Mouse (Mus musculus): ENCODE results near the gene Nxnl1. TPM values are rescaled to one million over a fixed set of nuclear protein-coding genes. Genes with fewer than 3 reads are reported as not detected.

Gene Nxnl1
- total RNA-seq, 1 experiment = not detected

- H3K4me3 ChIP-seq (ENCODE audit: insufficient read depth in 1 of 2, low read depth in 1 of 2, low read length in 2 of 2, poor library complexity in 1 of 2, severe bottlenecking in 1 of 2) = no peak overlapping the region
- H3K36me3 ChIP-seq (ENCODE audit: control insufficient read depth, insufficient read depth, low read length, poor library complexity, severe bottlenecking) = peaks cover 5% of the 10 kb centered on the region; the same call in 1 of the 2 replicates
- H3K9ac ChIP-seq (ENCODE audit: insufficient read depth, low read depth, low read length, poor library complexity, severe bottlenecking) = no peak overlapping the region
- no peaks in the 10 kb centered on the region for H3K9me3 ChIP-seq (ENCODE audit: control insufficient read depth, insufficient read depth, low read depth, low read length)
- 0 out of 4 replicates have a peak, but pooled peaks cover 0 to 3% of the 10 kb centered on the region in 2 experiments for H3K4me1 ChIP-seq (ENCODE audit: control insufficient read depth in 2 of 2, insufficient read depth in 2 of 2, low read length in 2 of 2, poor library complexity in 1 of 2)
- DNase-seq (ENCODE audit: low read depth, low spot score) = no peak
- H3K27ac ChIP-seq (ENCODE audit: insufficient read depth, low read depth, low read length, poor library complexity, severe bottlenecking) = no peak overlapping the region
- no peak for TF ChIP-seq ZNF384 (IDR thresholded peaks at IDR 0.05; ENCODE audit: low read depth, low read length)
- no peak for TF ChIP-seq HCFC1 (IDR thresholded peaks at IDR 0.05; ENCODE audit: borderline replicate concordance, insufficient read depth, low read length)
- TF ChIP-seq CHD2 (IDR thresholded peaks at IDR 0.05; ENCODE audit: low read depth, low read length) = no peak
- no peak for TF ChIP-seq MAFK (IDR thresholded peaks at IDR 0.05; ENCODE audit: insufficient read depth, low read depth, low read length)
- no peak for TF ChIP-seq ZC3H11A (IDR thresholded peaks at IDR 0.05; ENCODE audit: borderline replicate concordance, low read depth, low read length)
- in situ Hi-C loops (cut with MboI; ENCODE audit: low sequenced_read_pairs in 2 of 2, unreplicated experiment in 2 of 2) = no loop called here
These were observed 37.6 kb upstream of the Nxnl1 start for GRCm38 (mm10) chr8:71604021-71604420.

GRCm38 (mm10) chr8:71602666-71603334, 36.4 kb upstream of the Nxnl1 start:
- in situ Hi-C loops (cut with MboI; ENCODE audit: low sequenced_read_pairs in 2 of 2, unreplicated experiment in 2 of 2) = no loop called here
- Histone ChIP-seq H3K4me3 (ENCODE audit: insufficient read depth in 1 of 2, low read depth in 1 of 2, low read length in 2 of 2, poor library complexity in 1 of 2, severe bottlenecking in 1 of 2) (peak overlapping the region; percentile 70 to 73), H3K9ac (ENCODE audit: insufficient read depth, low read depth, low read length, poor library complexity, severe bottlenecking) (peak overlapping the region; percentile 57), H3K27ac (ENCODE audit: insufficient read depth, low read depth, low read length, poor library complexity, severe bottlenecking) (no peak overlapping the region), H3K36me3 (ENCODE audit: control insufficient read depth, insufficient read depth, low read length, poor library complexity, severe bottlenecking) (peaks cover 5% of the 10 kb centered on the region; the same call in 1 of the 2 replicates), H3K9me3 (ENCODE audit: control insufficient read depth, insufficient read depth, low read depth, low read length) (no peaks in the 10 kb centered on the region), H3K4me1 (ENCODE audit: control insufficient read depth in 2 of 2, insufficient read depth in 2 of 2, low read length in 2 of 2, poor library complexity in 1 of 2) (0 out of 4 replicates have a peak, but pooled peaks cover 0 to 3% of the 10 kb centered on the region in 2 experiments)
- peak; percentile 87 for DNase-seq (ENCODE audit: low read depth, low spot score)
- TF ChIP-seq ZNF384 (IDR thresholded peaks at IDR 0.05; ENCODE audit: low read depth, low read length) (no peak), MAFK (IDR thresholded peaks at IDR 0.05; ENCODE audit: insufficient read depth, low read depth, low read length) (no peak), CHD2 (IDR thresholded peaks at IDR 0.05; ENCODE audit: low read depth, low read length) (no peak), HCFC1 (IDR thresholded peaks at IDR 0.05; ENCODE audit: borderline replicate concordance, insufficient read depth, low read length) (no peak), ZC3H11A (IDR thresholded peaks at IDR 0.05; ENCODE audit: borderline replicate concordance, low read depth, low read length) (no peak)

GRCm38 (mm10) chr8:71601939-71602665, 35.7 kb upstream of the Nxnl1 start:
- peaks cover 5% of the 10 kb centered on the region; the same call in 1 of the 2 replicates for H3K36me3 ChIP-seq (ENCODE audit: control insufficient read depth, insufficient read depth, low read length, poor library complexity, severe bottlenecking)
- peak overlapping the region; percentile 70 to 73 for H3K4me3 ChIP-seq (ENCODE audit: insufficient read depth in 1 of 2, low read depth in 1 of 2, low read length in 2 of 2, poor library complexity in 1 of 2, severe bottlenecking in 1 of 2)
- in situ Hi-C loops (cut with MboI; ENCODE audit: low sequenced_read_pairs in 2 of 2, unreplicated experiment in 2 of 2) = no loop called here
- H3K4me1 ChIP-seq (ENCODE audit: control insufficient read depth in 2 of 2, insufficient read depth in 2 of 2, low read length in 2 of 2, poor library complexity in 1 of 2) = 0 out of 4 replicates have a peak, but pooled peaks cover 0 to 3% of the 10 kb centered on the region in 2 experiments
- H3K9ac ChIP-seq (ENCODE audit: insufficient read depth, low read depth, low read length, poor library complexity, severe bottlenecking) = peak overlapping the region; percentile 57
- H3K9me3 ChIP-seq (ENCODE audit: control insufficient read depth, insufficient read depth, low read depth, low read length) = no peaks in the 10 kb centered on the region
- no peak overlapping the region; the same call in 1 of the 2 replicates for H3K27ac ChIP-seq (ENCODE audit: insufficient read depth, low read depth, low read length, poor library complexity, severe bottlenecking)
- no peak for DNase-seq (ENCODE audit: low read depth, low spot score)
- TF ChIP-seq CHD2 (IDR thresholded peaks at IDR 0.05; ENCODE audit: low read depth, low read length) (no peak), HCFC1 (IDR thresholded peaks at IDR 0.05; ENCODE audit: borderline replicate concordance, insufficient read depth, low read length) (no peak), MAFK (IDR thresholded peaks at IDR 0.05; ENCODE audit: insufficient read depth, low read depth, low read length) (no peak), ZC3H11A (IDR thresholded peaks at IDR 0.05; ENCODE audit: borderline replicate concordance, low read depth, low read length) (no peak), ZNF384 (IDR thresholded peaks at IDR 0.05; ENCODE audit: low read depth, low read length) (no peak)

GRCm38 (mm10) chr8:71598841-71599240, 32.4 kb upstream of the Nxnl1 start:
- TF ChIP-seq CHD2 (IDR thresholded peaks at IDR 0.05; ENCODE audit: low read depth, low read length) (no peak), ZC3H11A (IDR thresholded peaks at IDR 0.05; ENCODE audit: borderline replicate concordance, low read depth, low read length) (no peak), HCFC1 (IDR thresholded peaks at IDR 0.05; ENCODE audit: borderline replicate concordance, insufficient read depth, low read length) (no peak), MAFK (IDR thresholded peaks at IDR 0.05; ENCODE audit: insufficient read depth, low read depth, low read length) (no peak), ZNF384 (IDR thresholded peaks at IDR 0.05; ENCODE audit: low read depth, low read length) (no peak)
- DNase-seq (ENCODE audit: low read depth, low spot score) = no peak

More at GRCm38 (mm10) chr8:71598841-71599240, 32.4 kb upstream of the Nxnl1 start:
- peaks cover 0 to 5% of the 10 kb centered on the region in 2 experiments; a peak in 1 of 4 replicates for H3K4me1 ChIP-seq (ENCODE audit: control insufficient read depth in 2 of 2, insufficient read depth in 2 of 2, low read length in 2 of 2, poor library complexity in 1 of 2)
- in situ Hi-C loops (cut with MboI; ENCODE audit: low sequenced_read_pairs in 2 of 2, unreplicated experiment in 2 of 2) = no loop called here
- H3K36me3 ChIP-seq (ENCODE audit: control insufficient read depth, insufficient read depth, low read length, poor library complexity, severe bottlenecking) = peaks cover 5% of the 10 kb centered on the region; the same call in 1 of the 2 replicates
- no peak overlapping the region for H3K27ac ChIP-seq (ENCODE audit: insufficient read depth, low read depth, low read length, poor library complexity, severe bottlenecking)
- no peak overlapping the region for H3K9ac ChIP-seq (ENCODE audit: insufficient read depth, low read depth, low read length, poor library complexity, severe bottlenecking)
- H3K9me3 ChIP-seq (ENCODE audit: control insufficient read depth, insufficient read depth, low read depth, low read length) = no peaks in the 10 kb centered on the region
- H3K4me3 ChIP-seq (ENCODE audit: insufficient read depth in 1 of 2, low read depth in 1 of 2, low read length in 2 of 2, poor library complexity in 1 of 2, severe bottlenecking in 1 of 2) = no peak overlapping the region
